In genomic region chr4:141248614-141248978, GRCm38 (mm10) we compare ENCODE assay signal across 7 mouse cellular contexts. TPM values are rescaled to one million over a fixed set of nuclear protein-coding genes. Genes with fewer than 3 reads are reported as not detected.
DNase-seq lines count a peak whose midpoint lies in the region; ATAC-seq and TF ChIP-seq lines count a peak whose summit lies in the region.

No protein-coding gene starts in this region.

- H3K36me3 ChIP-seq in kidney, embryonic 15.5 days: no peaks in the 10 kb centered on the region
- no peaks in the 10 kb centered on the region for H3K36me3 ChIP-seq in kidney, adult 2 months (ENCODE audit: control insufficient read depth, insufficient read depth, low read length)
- H3K36me3 ChIP-seq in embryonic facial prominence, embryonic 13.5 days: peaks cover 22% of the 10 kb centered on the region
- no peaks in the 10 kb centered on the region for H3K36me3 ChIP-seq in hindbrain, embryonic 14.5 days (replicated peaks; ENCODE audit: control insufficient read depth, insufficient read depth)
- H3K36me3 ChIP-seq in midbrain, embryonic 15.5 days (replicated peaks): no peaks in the 10 kb centered on the region

- H3K9ac ChIP-seq in kidney, embryonic 15.5 days: no peak overlapping the region
- H3K9ac ChIP-seq in embryonic facial prominence, embryonic 13.5 days: 0 out of 2 replicates have a peak overlapping the region, but pooled peaks have one; percentile 21
- no peak overlapping the region for H3K9ac ChIP-seq in hindbrain, embryonic 14.5 days
- H3K9ac ChIP-seq in midbrain, embryonic 15.5 days: no peak overlapping the region

- peaks cover 52% of the 10 kb centered on the region for H3K4me1 ChIP-seq in kidney, embryonic 15.5 days
- H3K4me1 ChIP-seq in kidney, adult 2 months (ENCODE audit: control insufficient read depth, insufficient read depth, low read length): peaks cover 7% of the 10 kb centered on the region; the same call in 1 of the 2 replicates
- peaks cover 52% of the 10 kb centered on the region for H3K4me1 ChIP-seq in embryonic facial prominence, embryonic 13.5 days
- peaks cover 18% of the 10 kb centered on the region; the same call in 1 of the 2 replicates for H3K4me1 ChIP-seq in hindbrain, embryonic 14.5 days (replicated peaks; ENCODE audit: control insufficient read depth, insufficient read depth, low read length)
- peaks cover 36% of the 10 kb centered on the region for H3K4me1 ChIP-seq in midbrain, embryonic 15.5 days

- H3K27me3 ChIP-seq in kidney, embryonic 15.5 days: peaks cover 72% of the 10 kb centered on the region
- H3K27me3 ChIP-seq in kidney, adult 2 months (replicated peaks; ENCODE audit: control insufficient read depth, insufficient read depth, low read length): no peaks in the 10 kb centered on the region
- peaks cover 63% of the 10 kb centered on the region for H3K27me3 ChIP-seq in embryonic facial prominence, embryonic 13.5 days
- H3K27me3 ChIP-seq in hindbrain, embryonic 14.5 days (ENCODE audit: control insufficient read depth, insufficient read depth, low read length): peaks cover 49% of the 10 kb centered on the region
- peaks cover 46% of the 10 kb centered on the region for H3K27me3 ChIP-seq in midbrain, embryonic 15.5 days (replicated peaks)

- no peak overlapping the region for H3K27ac ChIP-seq in kidney, embryonic 15.5 days
- H3K27ac ChIP-seq in kidney, adult 2 months (ENCODE audit: insufficient read depth, low read depth, low read length): no peak overlapping the region
- H3K27ac ChIP-seq in embryonic facial prominence, embryonic 13.5 days: no peak overlapping the region
- H3K27ac ChIP-seq in hindbrain, embryonic 14.5 days: no peak overlapping the region
- no peak overlapping the region for H3K27ac ChIP-seq in midbrain, embryonic 15.5 days

- H3K4me3 ChIP-seq in kidney, embryonic 15.5 days (replicated peaks): peak overlapping the region; percentile 49
- H3K4me3 ChIP-seq in kidney, adult 2 months (ENCODE audit: insufficient read depth, low read depth, low read length): no peak overlapping the region
- peak overlapping the region; percentile 49 for H3K4me3 ChIP-seq in embryonic facial prominence, embryonic 13.5 days
- H3K4me3 ChIP-seq in hindbrain, embryonic 14.5 days (replicated peaks; ENCODE audit: low read length): no peak overlapping the region
- H3K4me3 ChIP-seq in midbrain, embryonic 15.5 days: 0 out of 2 replicates have a peak overlapping the region, but pooled peaks have one; percentile 34

- whole genome bisulfite sequencing in kidney, embryonic 15.5 days: 11% methylated on average over 11 of the region's 11 CpGs
- 15% methylated on average over 11 of the region's 11 CpGs for WGBS in kidney, adult 2 months
- 8% methylated on average over 11 of the region's 11 CpGs for WGBS in embryonic facial prominence, embryonic 13.5 days
- 6% methylated on average over 11 of the region's 11 CpGs for WGBS in hindbrain, embryonic 14.5 days
- 11% methylated on average over 11 of the region's 11 CpGs for WGBS in midbrain, embryonic 15.5 days

- H3K9me3 ChIP-seq in kidney, embryonic 15.5 days (replicated peaks): no peaks in the 10 kb centered on the region
- H3K9me3 ChIP-seq in embryonic facial prominence, embryonic 13.5 days: no peaks in the 10 kb centered on the region
- no peaks in the 10 kb centered on the region for H3K9me3 ChIP-seq in hindbrain, embryonic 14.5 days (ENCODE audit: control insufficient read depth, low read length)
- no peaks in the 10 kb centered on the region for H3K9me3 ChIP-seq in midbrain, embryonic 15.5 days

- no peak for TF ChIP-seq POLR2A in kidney, adult 2 months (IDR thresholded peaks at IDR 0.05; ENCODE audit: low read depth, low read length)

- H3K4me2 ChIP-seq in kidney, embryonic 15.5 days: peak overlapping the region; percentile 79
- peak overlapping the region; percentile 71 for H3K4me2 ChIP-seq in embryonic facial prominence, embryonic 13.5 days
- H3K4me2 ChIP-seq in hindbrain, embryonic 14.5 days (replicated peaks): peak overlapping the region; percentile 48; the same call in 1 of the 2 replicates
- H3K4me2 ChIP-seq in midbrain, embryonic 15.5 days: 0 out of 2 replicates have a peak overlapping the region, but pooled peaks have one; percentile 53

- DNase-seq in kidney, adult 2 months: no peak
- DNase-seq in hindbrain, embryonic 14.5 days (ENCODE audit: low spot score): no peak
- DNase-seq in right cerebral cortex, adult 2 months (ENCODE audit: low spot score in 2 of 2): no peak
- DNase-seq in ovary, adult 18-20 months (ENCODE audit: low spot score): no peak

- no peak for TF ChIP-seq CTCF in kidney, adult 2 months (conservative IDR thresholded peaks at IDR 0.05; ENCODE audit: insufficient read depth, insufficient read length, low read depth, low read length)

- ATAC-seq in kidney, embryonic 15.5 days (replicated peaks; ENCODE audit: low FRiP score): 0 out of 2 replicates have a peak, but pooled peaks have one; percentile 10
- ATAC-seq in embryonic facial prominence, embryonic 13.5 days (ENCODE audit: insufficient number of reproducible peaks, insufficient read depth, low FRiP score, low TSS enrichment, low read depth): 0 out of 2 replicates have a peak, but pooled peaks have one; percentile 6
- no peak for ATAC-seq in hindbrain, embryonic 14.5 days (ENCODE audit: low FRiP score)
- ATAC-seq in midbrain, embryonic 15.5 days (replicated peaks): no peak

RNA-seq across cellular contexts. Expression of gene Arhgef19, which starts 9.3 kb away (rescaled TPM):
- 7.4 and 9.6 TPM in 2 replicates for polyA plus RNA-seq in kidney, embryonic 15.5 days (2015; fragmentation: Nextera tagmentation; extraction: Ambion mirVana)
- 4.9 and 5.1 TPM in 2 replicates for polyA plus RNA-seq in kidney, adult 2 months (2012; rRNA removed)
- 18.9 and 23.3 TPM in 2 replicates for polyA plus RNA-seq in embryonic facial prominence, embryonic 13.5 days (2015; fragmentation: Nextera tagmentation; extraction: Ambion mirVana)
- 0.78 and 1.1 TPM in 2 replicates for polyA plus RNA-seq in hindbrain, embryonic 14.5 days (2014; fragmentation: Nextera tagmentation; extraction: Ambion mirVana)
- 1.0 and 1.7 TPM in 2 replicates for polyA plus RNA-seq in midbrain, embryonic 15.5 days (2015; fragmentation: Nextera tagmentation; extraction: Ambion mirVana)

RNA-seq across cellular contexts. Expression of gene Rsg1, which starts 34.8 kb away (rescaled TPM):
- 5.9 and 6.8 TPM in 2 replicates for polyA plus RNA-seq in kidney, embryonic 15.5 days (2015; fragmentation: Nextera tagmentation; extraction: Ambion mirVana)
- polyA plus RNA-seq in kidney, adult 2 months (2012; rRNA removed): 1.2 and 1.6 TPM in 2 replicates
- polyA plus RNA-seq in embryonic facial prominence, embryonic 13.5 days (2015; fragmentation: Nextera tagmentation; extraction: Ambion mirVana): 7.4 and 7.9 TPM in 2 replicates
- polyA plus RNA-seq in hindbrain, embryonic 14.5 days (2014; fragmentation: Nextera tagmentation; extraction: Ambion mirVana): 6.0 and 7.6 TPM in 2 replicates
- 8.7 and 9.9 TPM in 2 replicates for polyA plus RNA-seq in midbrain, embryonic 15.5 days (2015; fragmentation: Nextera tagmentation; extraction: Ambion mirVana)

RNA-seq across cellular contexts. Expression of gene Epha2, which starts 52.4 kb away (rescaled TPM):
- polyA plus RNA-seq in kidney, embryonic 15.5 days (2015; fragmentation: Nextera tagmentation; extraction: Ambion mirVana): 6.8 and 7.1 TPM in 2 replicates
- polyA plus RNA-seq in kidney, adult 2 months (2012; rRNA removed): 8.1 and 9.6 TPM in 2 replicates
- polyA plus RNA-seq in embryonic facial prominence, embryonic 13.5 days (2015; fragmentation: Nextera tagmentation; extraction: Ambion mirVana): 2.6 and 4.0 TPM in 2 replicates
- polyA plus RNA-seq in hindbrain, embryonic 14.5 days (2014; fragmentation: Nextera tagmentation; extraction: Ambion mirVana): 0.64 and 0.95 TPM in 2 replicates
- 1.6 and 1.7 TPM in 2 replicates for polyA plus RNA-seq in midbrain, embryonic 15.5 days (2015; fragmentation: Nextera tagmentation; extraction: Ambion mirVana)

Comparison
In these comparisons a context has a peak if more than half of its experiments do, and no peak if none do; other contexts are left out.
1. H3K4me3 ChIP-seq: peak in kidney, embryonic 15.5 days (single experiment), embryonic facial prominence, embryonic 13.5 days (single experiment) and midbrain, embryonic 15.5 days (single experiment); none in kidney, adult 2 months (single experiment) and hindbrain, embryonic 14.5 days (single experiment).
2. ATAC-seq: peak in kidney, embryonic 15.5 days (single experiment) and embryonic facial prominence, embryonic 13.5 days (single experiment); none in hindbrain, embryonic 14.5 days (single experiment) and midbrain, embryonic 15.5 days (single experiment).
3. Peak in every context shown above with its lines, with median percentiles within 50 percentile points of each other: H3K4me2 ChIP-seq.